Mouse (Mus musculus): ENCODE results near the gene Crim1. TPM values are rescaled to one million over a fixed set of nuclear protein-coding genes. Genes with fewer than 3 reads are reported as not detected.

The Crim1 gene
- total RNA-seq, 2 experiments from 2014 or later, result 19.3 to 20.1 TPM

DNA sequence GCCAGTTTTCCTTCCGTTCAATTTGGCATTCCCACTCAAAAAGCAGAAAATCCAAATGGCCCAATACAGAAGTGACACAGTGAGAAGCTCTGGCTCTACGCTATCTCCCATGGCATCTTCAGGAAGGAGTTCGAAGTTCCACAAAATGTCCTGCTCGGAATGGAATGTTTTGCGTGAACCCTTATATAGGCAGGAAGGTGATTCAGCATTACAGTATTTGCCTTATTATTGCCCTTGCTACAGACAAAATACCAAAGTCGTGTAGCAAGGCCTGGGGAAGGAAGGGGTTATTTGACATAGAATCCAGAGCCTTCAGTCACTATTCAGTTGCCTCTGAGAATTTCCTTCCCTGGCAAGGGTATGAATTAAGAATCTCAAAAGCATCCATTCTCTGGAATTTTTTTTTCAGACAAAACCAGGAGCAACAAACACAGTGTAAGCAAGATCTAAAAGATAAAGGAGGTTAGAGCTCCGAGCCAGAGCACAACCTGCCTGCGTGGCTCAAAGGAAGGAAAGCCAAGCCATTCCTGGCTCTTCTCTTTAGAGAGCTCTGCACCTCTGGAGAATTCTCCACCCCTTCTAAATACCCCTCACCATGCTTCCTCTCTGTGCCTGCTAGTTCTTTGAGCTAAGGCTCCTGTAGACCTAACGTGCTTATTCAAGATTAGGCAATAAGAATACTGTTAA is 192.5 kb downstream of the Crim1 start:
- intact Hi-C loops (cut with DNase I; ENCODE audit: low total_unique reads), result no loop called here
- DNase-seq, result no peak

DNA sequence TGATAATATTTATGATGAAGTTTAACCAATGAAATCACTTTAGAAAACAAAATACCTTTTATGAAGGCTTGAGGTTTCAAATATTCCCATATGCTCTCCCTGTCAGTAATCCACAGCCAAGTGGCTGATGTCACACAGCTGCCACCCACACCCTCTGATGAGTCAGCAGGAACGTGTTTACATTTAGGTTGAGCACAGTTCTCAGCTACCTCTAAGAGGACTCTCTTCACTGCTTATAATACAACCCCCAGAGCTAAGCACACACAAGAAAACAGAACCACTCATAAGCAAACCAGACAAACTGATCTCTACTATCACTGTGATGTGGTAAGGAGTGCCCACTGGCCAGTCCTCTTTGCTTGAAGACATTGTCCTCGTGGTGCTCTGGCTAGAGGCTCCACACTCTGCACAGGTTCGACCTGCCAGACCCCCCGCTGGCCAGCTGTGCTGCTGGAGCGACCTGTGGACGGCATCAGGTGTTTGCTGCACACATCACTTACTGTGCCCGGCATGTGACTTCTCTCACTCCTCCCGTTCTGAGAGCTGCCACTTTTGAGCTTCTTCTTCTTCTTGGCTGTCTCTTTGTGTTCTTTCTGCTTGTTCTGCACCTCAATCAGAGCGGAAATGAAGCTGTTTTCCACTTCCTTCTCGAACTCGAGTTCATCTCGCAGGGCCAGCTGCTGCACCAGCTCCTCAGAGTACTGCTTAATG is 200.2 kb downstream of the Crim1 start:
- intact Hi-C loops (cut with DNase I; ENCODE audit: low total_unique reads), result no loop called here
- DNase-seq, result no peak

DNA sequence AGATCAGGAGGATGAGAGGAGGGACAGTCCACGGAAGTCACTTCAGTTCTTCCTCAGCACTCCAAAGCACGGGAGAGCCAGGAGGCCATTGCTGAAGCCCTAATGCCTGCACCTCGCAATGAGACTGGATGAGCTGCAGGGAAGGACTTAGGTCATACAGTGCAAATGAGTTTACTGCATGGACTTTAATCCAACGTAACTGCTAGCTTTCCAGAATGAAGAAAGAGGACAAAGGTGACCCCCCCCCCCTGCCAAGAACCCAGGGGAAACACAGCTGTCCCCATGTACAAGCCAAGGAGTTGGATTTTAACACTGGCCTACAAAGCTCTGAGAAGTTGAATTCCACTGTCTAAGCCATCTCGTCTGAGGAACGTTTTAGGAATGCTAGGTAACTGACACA is 201.3 kb downstream of the Crim1 start:
- no peak for DNase-seq
- intact Hi-C loops (cut with DNase I; ENCODE audit: low total_unique reads), result no loop called here

DNA sequence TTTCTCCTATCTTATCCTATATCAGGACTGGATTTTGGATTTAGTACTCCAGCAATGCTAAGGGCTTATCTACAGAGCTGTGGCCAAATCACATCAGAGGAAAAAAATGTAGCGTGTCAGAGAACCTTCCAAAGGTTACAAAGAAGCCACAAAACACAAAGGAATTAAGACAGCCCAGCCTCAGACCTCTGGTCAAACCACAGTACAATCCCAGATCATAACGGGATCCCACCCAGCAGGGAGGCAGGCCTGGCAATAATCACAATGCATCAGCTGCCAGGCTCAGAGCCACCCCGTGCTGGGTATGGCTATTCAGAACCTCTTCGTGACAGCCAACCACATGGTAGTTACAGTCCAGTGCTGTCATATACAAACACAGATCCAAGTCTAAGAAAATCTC is 201.7 kb downstream of the Crim1 start:
- intact Hi-C loops (cut with DNase I; ENCODE audit: low total_unique reads), result no loop called here

DNA sequence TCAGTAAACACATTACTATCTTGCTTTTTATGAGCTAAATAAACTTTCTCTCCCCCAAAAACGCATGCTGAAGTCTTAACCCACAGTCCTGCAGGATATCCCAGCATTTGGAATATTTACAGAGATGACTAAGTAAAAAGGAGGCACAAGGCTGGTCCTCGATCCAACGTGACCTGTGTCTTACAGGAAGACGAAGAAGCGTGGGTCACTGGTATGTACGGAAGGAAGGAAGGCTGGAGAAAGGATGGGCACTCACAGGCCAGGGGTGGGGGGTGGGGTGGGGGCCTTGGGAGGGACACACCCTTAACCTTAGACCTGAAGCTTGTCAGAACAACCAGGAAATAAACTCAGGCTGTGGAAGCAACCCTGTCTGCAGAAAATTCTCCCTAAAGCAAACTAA is 202.1 kb downstream of the Crim1 start:
- intact Hi-C loops (cut with DNase I; ENCODE audit: low total_unique reads), result no loop called here

More for the DNA sequence above, 201.7 kb downstream of the Crim1 start:
- DNase-seq, result no peak

DNA sequence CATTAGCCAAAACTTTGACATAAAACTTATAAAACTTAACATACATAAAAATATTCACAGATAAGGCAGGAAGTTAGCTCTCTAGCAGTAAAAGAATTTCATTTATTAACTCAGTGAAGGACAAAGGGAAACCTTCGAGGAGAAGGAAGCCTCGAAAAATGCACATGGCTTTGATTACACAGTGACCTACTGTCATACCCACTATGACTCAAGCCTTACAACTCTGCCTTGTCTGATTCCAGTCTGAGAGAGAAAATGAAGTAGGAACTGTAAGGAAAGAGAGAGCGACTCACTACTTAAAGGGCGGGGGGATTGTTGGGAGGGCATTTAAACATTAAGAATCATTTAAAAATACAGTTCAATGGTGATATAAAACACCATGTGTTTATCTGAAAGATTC is 203.2 kb downstream of the Crim1 start:
- no peak for DNase-seq
- intact Hi-C loops (cut with DNase I; ENCODE audit: low total_unique reads), result no loop called here

More for the DNA sequence above, 202.1 kb downstream of the Crim1 start:
- DNase-seq, result no peak

DNA sequence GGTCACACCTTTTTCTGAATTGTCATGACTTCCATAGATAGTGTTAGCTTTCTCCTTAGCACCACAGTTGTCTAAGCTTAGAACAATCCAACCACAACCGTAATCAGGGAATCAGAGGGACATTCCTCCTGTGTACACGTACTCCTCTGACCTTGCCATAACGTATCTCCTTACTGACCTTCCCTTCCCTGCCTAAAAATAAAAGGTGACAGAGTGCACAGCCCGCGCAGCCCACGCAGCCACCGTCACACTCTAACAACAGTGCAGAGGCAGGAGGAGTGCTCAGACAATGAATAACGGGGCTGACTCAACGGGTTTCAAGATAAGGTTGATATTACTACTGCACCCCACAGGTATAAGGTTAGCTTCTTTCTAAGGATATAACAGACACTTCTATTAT is 203.8 kb downstream of the Crim1 start:
- intact Hi-C loops (cut with DNase I; ENCODE audit: low total_unique reads), result no loop called here
- DNase-seq, result no peak

DNA sequence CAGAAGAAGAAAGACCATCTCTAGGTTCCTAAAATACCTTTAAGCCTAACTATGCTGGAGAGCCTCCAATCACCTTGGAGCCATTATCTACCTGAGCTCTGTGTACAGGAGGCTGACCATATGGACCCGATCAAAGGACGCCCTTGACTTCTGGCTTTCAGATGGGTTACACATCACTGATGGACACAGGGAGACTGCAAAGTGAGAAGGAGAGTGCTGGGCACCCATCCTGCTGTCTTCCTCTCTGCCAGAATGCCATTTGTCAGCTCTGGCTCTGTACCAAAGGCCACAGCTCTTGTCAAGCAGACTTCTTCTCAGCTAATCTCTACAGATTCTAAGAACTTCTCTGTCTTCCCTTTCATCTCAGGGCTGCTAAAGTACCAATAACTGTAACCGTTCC is 205.3 kb downstream of the Crim1 start:
- peak; percentile 32 for DNase-seq
- intact Hi-C loops (cut with DNase I; ENCODE audit: low total_unique reads), result no loop called here

DNA sequence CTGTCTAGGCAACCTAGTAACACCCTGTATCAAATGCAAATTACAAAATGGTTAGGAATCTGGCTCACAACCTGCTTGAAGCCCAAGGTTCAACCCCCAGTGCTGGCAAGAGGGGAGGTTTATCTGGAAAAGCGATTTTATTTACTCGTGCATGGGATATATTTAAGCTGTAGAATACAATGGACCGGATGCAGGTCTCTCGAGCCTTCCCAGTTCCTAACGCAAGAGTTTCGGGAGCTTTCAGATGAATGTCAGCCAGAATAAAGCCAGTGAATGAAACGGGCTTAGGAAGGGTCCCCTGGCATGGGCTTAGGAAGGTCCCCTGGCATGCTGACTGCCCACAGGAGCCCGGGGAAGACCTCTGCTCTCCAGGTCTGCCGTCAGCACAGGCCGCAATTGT is 206.8 kb downstream of the Crim1 start:
- DNase-seq, result no peak
- intact Hi-C loops (cut with DNase I; ENCODE audit: low total_unique reads), result no loop called here

DNA sequence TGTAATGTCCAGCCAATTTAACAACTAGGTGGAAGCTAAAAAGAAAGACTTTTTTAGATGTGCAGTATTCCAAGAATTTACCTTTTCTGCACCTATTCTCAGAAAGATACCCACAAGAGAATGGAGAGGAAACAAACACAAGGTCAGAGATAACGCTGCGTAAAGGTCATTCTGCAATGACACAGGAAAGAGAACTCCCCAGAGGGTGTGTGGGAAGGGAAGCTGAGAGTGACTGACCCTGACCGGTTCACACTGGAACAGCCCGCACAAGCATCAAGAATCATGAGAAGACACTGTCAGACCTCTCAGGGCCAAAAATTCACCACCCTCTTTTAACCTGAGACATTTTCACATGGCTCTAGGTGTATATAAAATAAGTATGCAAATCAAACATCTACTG is 207.5 kb downstream of the Crim1 start:
- DNase-seq, result no peak
- intact Hi-C loops (cut with DNase I; ENCODE audit: low total_unique reads), result no loop called here

DNA sequence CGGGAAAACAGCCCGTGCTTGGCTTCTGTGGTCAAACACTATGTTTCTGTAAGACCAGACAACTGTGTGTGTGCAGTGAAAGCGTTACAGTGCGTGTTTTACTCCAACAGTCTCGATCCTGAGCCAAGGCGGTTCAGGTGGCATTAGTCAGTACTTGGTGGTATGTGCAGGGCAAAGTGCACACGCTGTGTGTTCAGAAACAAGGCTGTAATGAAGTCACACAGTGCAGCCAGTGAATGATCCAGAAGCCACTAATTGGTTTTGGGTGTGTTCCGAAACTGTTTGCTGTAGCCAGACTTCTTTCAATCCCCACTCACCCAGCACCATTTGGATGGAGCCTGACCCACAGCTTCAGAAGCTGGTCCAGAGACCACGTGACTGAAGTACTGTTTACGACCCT is 208.3 kb downstream of the Crim1 start:
- no peak for DNase-seq
- intact Hi-C loops (cut with DNase I; ENCODE audit: low total_unique reads), result no loop called here

DNA sequence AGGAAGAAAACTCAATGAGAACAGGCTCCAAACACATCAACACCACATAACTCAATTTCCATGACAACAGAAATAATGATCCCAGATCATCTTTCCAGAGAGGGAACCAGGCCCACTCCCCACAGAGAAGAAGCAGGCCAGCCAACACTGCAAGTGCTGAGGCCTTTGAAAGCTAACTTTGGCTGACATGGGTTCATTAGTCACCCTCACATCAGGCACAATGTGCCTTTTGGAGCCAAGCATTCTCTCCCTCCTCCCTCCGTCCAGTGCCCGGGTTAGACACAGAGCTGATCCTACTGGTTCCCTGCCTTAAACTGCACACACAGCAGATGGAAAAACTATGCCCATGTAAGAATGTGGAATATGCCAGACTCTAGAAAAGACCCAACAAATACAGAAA is 209.9 kb downstream of the Crim1 start:
- intact Hi-C loops (cut with DNase I; ENCODE audit: low total_unique reads), result no loop called here
- DNase-seq, result peak; percentile 33

DNA sequence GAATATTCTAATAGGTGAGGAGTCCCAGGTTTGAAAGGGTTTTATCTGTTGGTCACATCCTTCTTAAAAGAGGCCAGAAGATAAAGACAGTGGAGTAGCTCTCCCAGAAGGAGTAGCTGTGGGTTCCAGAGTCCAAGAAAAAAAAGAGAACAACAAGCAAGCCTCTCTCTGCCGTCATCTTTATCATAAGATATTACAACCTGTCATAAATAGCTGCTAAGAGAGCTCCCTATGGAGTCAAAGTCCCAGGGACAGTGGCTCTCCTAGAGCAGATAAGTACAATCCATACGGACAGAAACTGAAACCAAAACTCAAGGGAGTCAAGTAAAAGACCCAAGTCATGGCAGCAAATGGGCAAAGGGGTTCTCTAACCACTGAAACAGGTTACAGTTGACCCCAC is 215.2 kb downstream of the Crim1 start:
- no peak for DNase-seq
- intact Hi-C loops (cut with DNase I; ENCODE audit: low total_unique reads), result no loop called here

DNA sequence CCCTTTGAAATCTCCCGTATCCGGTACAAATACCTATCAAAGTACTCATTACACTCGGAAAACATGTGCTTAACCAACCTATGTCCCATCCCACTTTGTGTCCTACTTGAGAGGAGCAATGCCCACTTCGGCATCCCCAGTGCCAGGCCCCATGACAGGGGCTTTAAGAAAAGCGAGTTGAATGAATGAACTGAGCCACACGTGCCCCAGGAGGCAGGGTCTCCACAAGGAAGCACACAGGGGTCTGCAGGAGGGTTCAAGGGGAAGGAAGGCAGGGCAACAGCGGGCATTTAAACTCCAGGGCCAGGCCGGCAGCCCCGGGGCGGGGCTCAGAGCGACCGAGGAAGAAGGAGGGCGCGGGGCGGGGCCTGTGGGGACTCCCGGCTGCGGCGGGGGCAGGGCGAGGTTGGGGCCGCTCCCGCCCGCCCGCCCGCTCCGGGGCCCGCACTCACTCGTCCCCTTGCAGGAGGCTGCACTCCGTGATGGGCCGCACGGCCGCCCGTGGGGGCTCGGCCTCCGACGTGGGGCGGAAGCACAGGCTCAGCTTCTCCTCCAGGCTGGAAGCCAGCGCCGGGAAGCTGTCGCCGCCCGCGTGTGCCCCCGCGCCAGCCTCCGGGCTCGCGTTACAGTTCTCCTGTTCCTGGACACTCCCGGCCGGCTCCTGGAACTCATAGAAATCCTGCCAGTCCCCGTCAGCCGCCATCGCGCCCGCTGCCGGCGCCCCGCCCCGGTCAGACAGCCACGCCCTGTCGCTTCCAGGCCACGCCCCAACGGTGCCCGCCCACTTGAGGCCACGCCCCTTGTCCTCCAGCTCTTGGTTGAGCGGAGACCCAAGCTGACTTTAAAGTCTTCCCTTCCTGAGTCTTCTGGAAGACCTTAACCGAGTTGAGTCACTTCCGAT is 217.6 kb downstream of the Crim1 start, which contains the start of gene Fez2:
Fez2 (minus strand) TSS at position 772 of the 901 bp plus-strand sequence.
- intact Hi-C loops (cut with DNase I; ENCODE audit: low total_unique reads), result no loop called here
- peak; percentile 94 for DNase-seq

DNA sequence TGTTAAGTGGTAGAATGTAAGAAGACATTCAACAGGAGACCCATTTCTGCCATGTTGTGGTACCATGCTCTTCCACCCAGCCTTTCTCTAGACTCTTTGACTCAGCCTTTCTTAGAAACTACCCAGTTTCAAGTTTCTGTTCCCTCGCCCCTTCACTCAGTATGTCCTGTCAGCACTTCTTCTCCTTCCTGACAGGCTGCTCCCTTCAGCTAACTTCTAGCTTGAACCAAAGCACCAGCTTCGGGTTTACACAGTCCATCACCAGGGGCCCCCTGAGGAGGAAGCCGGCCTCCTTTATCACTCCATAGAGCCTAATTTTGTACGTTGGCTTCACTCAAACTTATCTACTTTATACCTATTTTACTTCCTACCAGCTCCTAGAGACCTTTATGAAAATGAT is 219.2 kb downstream of the Crim1 start:
- DNase-seq, result no peak
- intact Hi-C loops (cut with DNase I; ENCODE audit: low total_unique reads), result no loop called here

DNA sequence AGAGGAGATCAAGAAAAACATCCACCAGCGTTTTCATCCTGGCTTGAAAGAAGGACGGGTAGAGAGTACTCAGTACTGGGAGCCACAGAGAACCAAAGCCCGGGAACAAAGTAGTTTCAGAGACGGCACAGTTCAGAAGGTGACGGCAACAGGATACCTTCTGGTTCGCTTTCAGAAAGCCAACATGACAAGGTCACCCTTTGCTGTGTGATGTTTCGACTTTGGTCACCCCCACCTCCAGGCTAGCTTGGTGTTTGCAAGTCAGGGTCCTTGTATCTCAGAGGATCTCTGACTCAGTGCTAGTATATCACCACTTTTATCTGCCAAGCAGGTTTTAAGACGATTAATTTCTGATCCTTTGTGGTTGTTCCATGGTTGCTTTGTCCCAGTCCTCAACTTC is 225.0 kb downstream of the Crim1 start:
- intact Hi-C loops (cut with DNase I; ENCODE audit: low total_unique reads), result no loop called here
- DNase-seq, result no peak
